Mouse (Mus musculus) retina, embryonic 14.5 days (tissue): ENCODE data around the gene Slc28a1.
"Not testable (repeated sequence)": the region's sequence is repeated elsewhere in the genome, so short reads cannot be mapped to it uniquely, and the experiment has no call there.

Source experiments
- DNase-seq: peaks from one replicate; pipeline ENCODE4 v3.0.0-alpha.2; 2015; ENCODE audit warnings: low spot score

The Slc28a1 gene

GRCm38 (mm10) chr7:81125215-81126175 lies 10.9 kb downstream of the Slc28a1 start:
- peak; percentile 37 for DNase-seq

GRCm38 (mm10) chr7:81131864-81132263 lies 17.3 kb downstream of the Slc28a1 start:
- no peak for DNase-seq

- no peak for DNase-seq
Measured at GRCm38 (mm10) chr7:81132851-81133279, 18.3 kb downstream of the Slc28a1 start.

GRCm38 (mm10) chr7:81133416-81133815 lies 18.8 kb downstream of the Slc28a1 start:
- DNase-seq, result no peak

- no peak for DNase-seq
Measured at GRCm38 (mm10) chr7:81133941-81134340, 19.3 kb downstream of the Slc28a1 start.

- peak; percentile 52 for DNase-seq
Measured at GRCm38 (mm10) chr7:81134614-81135067, 20.0 kb downstream of the Slc28a1 start.

- no peak for DNase-seq
Measured at GRCm38 (mm10) chr7:81137292-81137691, 22.7 kb downstream of the Slc28a1 start.

GRCm38 (mm10) chr7:81139100-81139499 lies 24.5 kb downstream of the Slc28a1 start:
- no peak for DNase-seq

GRCm38 (mm10) chr7:81139671-81140404 lies 25.2 kb downstream of the Slc28a1 start:
- no peak for DNase-seq

GRCm38 (mm10) chr7:81141541-81141940 lies 26.9 kb downstream of the Slc28a1 start:
- DNase-seq, result no peak

- DNase-seq, result not testable (repeated sequence)
Measured at GRCm38 (mm10) chr7:81143056-81143455, 28.5 kb downstream of the Slc28a1 start.

- no peak for DNase-seq
Measured at GRCm38 (mm10) chr7:81149759-81150158, 35.2 kb downstream of the Slc28a1 start.

GRCm38 (mm10) chr7:81151216-81151615 lies 36.6 kb downstream of the Slc28a1 start:
- no peak for DNase-seq

- no peak for DNase-seq
Measured at GRCm38 (mm10) chr7:81152306-81152705, 37.7 kb downstream of the Slc28a1 start.

- DNase-seq, result no peak
Measured at GRCm38 (mm10) chr7:81152826-81153225, 38.2 kb downstream of the Slc28a1 start.

- DNase-seq, result no peak
Measured at GRCm38 (mm10) chr7:81153327-81153726, 38.7 kb downstream of the Slc28a1 start.

GRCm38 (mm10) chr7:81154244-81154643 lies 39.6 kb downstream of the Slc28a1 start:
- not testable (repeated sequence) for DNase-seq

GRCm38 (mm10) chr7:81154960-81155359 lies 40.4 kb downstream of the Slc28a1 start:
- peak; percentile 90 for DNase-seq

GRCm38 (mm10) chr7:81158933-81159332 lies 44.3 kb downstream of the Slc28a1 start:
- DNase-seq, result no peak

GRCm38 (mm10) chr7:81161666-81162065 lies 47.1 kb downstream of the Slc28a1 start:
- peak; percentile 73 for DNase-seq

- DNase-seq, result peak; percentile 83
Measured at GRCm38 (mm10) chr7:81162345-81162744, 47.7 kb downstream of the Slc28a1 start.

GRCm38 (mm10) chr7:81164411-81164810 lies 49.8 kb downstream of the Slc28a1 start:
- no peak for DNase-seq

- peak; percentile 78 for DNase-seq
Measured at GRCm38 (mm10) chr7:81167124-81167523, 52.5 kb downstream of the Slc28a1 start.
